Mouse (Mus musculus) myocyte (in vitro differentiated cells): ENCODE results near the gene Zim1.

Experiments used
- MYOD1 ChIP-seq, 3 experiments: IDR thresholded peaks; one replicate each; pipeline ENCODE4 v1.6.1; 2011; ENCODE audit warnings: control low read depth in 2 of 3, low read depth in 2 of 3, mild to moderate bottlenecking in 2 of 3, moderate library complexity in 1 of 3; ENCODE audit not compliant: insufficient read length in 2 of 3, control insufficient read depth in 1 of 3
- MYOG ChIP-seq, 3 experiments: IDR thresholded peaks; one replicate each; pipeline ENCODE4 v1.6.1; 2011; ENCODE audit warnings: control low read depth in 2 of 3, low read depth in 2 of 3, mild to moderate bottlenecking in 2 of 3; ENCODE audit not compliant: insufficient read length in 2 of 3, control insufficient read depth in 1 of 3, insufficient read depth in 1 of 3
- POLR2A ChIP-seq: IDR thresholded peaks from one replicate; pipeline ENCODE4 v1.6.1; 2011; ENCODE audit warnings: low read depth, mild to moderate bottlenecking, control low read depth, moderate library complexity; ENCODE audit not compliant: insufficient read length
- TCF12 ChIP-seq: IDR thresholded peaks from one replicate; pipeline ENCODE4 v1.6.1; 2011; ENCODE audit warnings: mild to moderate bottlenecking, control low read depth; ENCODE audit not compliant: poor library complexity, insufficient read depth, severe bottlenecking

DNA sequence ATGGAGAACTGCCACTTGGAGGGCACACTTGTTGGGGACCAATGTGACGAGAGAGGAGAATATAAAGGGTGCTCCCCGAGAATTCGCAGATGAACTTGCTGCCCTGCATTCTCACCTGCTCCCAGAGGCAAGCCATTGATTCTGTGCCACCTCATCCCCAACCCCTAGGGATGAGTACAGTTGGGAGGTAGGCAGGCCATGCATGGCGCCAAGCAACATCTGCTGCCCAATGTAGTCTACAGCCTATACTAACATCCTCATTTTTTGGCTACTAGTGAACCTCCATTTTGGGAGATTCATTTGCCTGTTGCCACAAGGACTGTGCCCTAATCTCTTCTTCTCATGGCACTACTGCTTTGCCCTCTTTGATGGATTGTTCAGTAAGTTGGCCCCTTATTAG is 59.5 kb downstream of the Zim1 start:
- TF ChIP-seq POLR2A (no peak), MYOG (IDR thresholded peaks at IDR 0.05; ENCODE audit: control insufficient read depth in 1 of 3, insufficient read depth in 1 of 3, insufficient read length in 2 of 3, low read depth in 2 of 3) (no peak), MYOD1 (IDR thresholded peaks at IDR 0.05; ENCODE audit: control insufficient read depth in 1 of 3, insufficient read length in 2 of 3, low read depth in 2 of 3) (no peak), TCF12 (no peak)
